Mouse (Mus musculus) c-Kit-positive CD71-positive TER-119-positive erythroid progenitor cells, embryonic 14.5 days (primary cell): ENCODE measurements around the gene Pgbd1.
"Not testable (repeated sequence)": the region's sequence is repeated elsewhere in the genome, so short reads cannot be mapped to it uniquely, and the experiment has no call there.

Source experiments
- DNase-seq: peaks from one replicate; pipeline ENCODE4 v3.0.0-alpha.2; 2013; ENCODE audit warnings: low spot score

Gene Pgbd1

GRCm38 (mm10) chr13:21440503-21441206, at the start of gene Pgbd1:
Pgbd1 (minus strand) TSS chr13:21441058.
- DNase-seq: peak; percentile 72

DNA sequence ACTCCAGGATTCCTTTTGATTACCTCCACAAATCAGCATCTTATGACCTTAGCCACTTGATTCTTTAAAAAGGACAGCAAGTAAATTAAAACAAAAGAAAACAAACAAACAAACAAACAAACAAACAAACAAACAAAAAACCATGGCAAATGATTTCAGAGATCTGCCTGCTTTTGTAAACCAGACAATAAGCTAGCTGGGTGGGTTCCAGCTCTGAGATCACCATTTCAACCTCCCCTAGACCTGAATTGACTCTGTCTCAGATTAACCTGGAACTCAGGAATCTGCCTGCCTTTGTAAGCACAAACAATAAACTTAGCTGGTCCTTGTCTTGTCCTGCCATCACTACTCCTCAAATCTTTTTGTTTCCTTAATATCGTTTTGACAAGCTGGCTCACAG, 46.0 kb upstream of the Pgbd1 start:
- DNase-seq: no peak

- not testable (repeated sequence) for DNase-seq
Observed at GRCm38 (mm10) chr13:21478759-21479670, 38.2 kb upstream of the Pgbd1 start, which contains the start of the genes Zkscan4 and Gm10065. Zkscan4 (plus strand) TSS chr13:21478907. Gm10065 (minus strand) TSS chr13:21479441.

GRCm38 (mm10) chr13:21472427-21472826, 31.6 kb upstream of the Pgbd1 start:
- peak; percentile 49 for DNase-seq

- DNase-seq: no peak
Observed at GRCm38 (mm10) chr13:21469097-21469496, 28.2 kb upstream of the Pgbd1 start.

- DNase-seq: peak; percentile 92
Observed at GRCm38 (mm10) chr13:21468061-21469019, 27.5 kb upstream of the Pgbd1 start, which contains the start of gene Nkapl. Nkapl (minus strand) TSS chr13:21468509.

GRCm38 (mm10) chr13:21467336-21467735, 26.5 kb upstream of the Pgbd1 start:
- DNase-seq: no peak

- DNase-seq: not testable (repeated sequence)
Observed at GRCm38 (mm10) chr13:21462516-21462915, 21.7 kb upstream of the Pgbd1 start.

DNA sequence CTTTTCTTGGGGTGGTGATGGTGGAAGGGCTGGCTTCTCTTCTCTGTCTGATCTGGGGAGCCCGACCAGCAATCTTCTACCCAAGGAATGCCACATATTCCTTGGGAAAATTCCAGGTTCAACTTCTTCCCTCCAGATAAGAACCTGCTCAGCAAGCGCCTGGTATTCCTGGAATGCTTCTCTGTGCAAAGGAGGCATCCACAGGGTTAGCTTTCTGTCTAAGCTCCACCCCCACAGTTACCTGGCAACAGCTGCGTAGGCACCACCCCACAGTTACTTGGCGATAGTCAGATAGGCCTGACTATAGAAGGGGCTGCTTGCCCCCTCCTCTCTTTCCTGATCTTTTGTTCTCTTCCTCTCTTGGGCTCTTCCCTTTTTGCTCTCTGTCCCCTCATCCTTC, 15.5 kb upstream of the Pgbd1 start:
- no peak for DNase-seq

- DNase-seq: no peak
Observed at GRCm38 (mm10) chr13:21454133-21454532, 13.3 kb upstream of the Pgbd1 start.

GRCm38 (mm10) chr13:21453449-21453848, 12.6 kb upstream of the Pgbd1 start, which contains the start of gene Zscan26:
Zscan26 (minus strand) TSS chr13:21453730.
- peak; percentile 71 for DNase-seq

- no peak for DNase-seq
Observed at GRCm38 (mm10) chr13:21453042-21453441, 12.2 kb upstream of the Pgbd1 start.

DNA sequence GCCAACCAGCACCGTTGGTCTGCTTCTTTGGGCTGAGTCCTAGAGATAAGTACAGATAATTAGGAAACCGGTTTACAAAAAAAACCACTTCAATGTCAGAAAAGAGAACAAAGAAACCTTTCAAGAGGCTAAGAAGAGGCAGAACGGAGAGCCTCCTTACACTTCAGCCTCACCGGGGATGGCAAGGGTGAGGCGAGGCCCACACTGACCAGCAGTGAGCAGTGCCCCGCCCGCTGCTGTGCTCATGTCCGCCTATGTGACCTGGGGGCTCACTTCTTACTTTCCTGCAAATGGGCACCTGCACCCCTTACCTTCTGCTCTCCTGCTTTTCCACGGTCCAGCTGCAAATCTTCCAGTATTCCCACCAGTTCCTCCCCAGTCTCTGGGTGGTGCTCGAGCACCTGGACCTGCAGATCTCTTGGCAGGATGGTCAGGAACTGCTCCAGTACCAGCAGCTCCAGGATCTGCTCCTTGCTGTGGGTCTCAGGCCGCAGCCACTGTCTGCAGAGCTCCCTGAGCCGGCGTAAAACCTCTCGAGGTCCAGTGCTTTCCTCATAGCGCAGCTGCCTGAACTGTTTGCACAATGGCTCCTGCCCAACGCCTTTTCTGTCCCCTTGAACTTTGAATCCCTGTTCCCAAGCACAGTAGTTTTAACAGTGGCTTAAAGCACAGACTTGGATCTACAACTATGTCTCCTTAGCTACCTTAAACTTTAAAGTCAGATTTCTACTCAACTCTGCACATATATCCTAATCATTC, 7.2 kb upstream of the Pgbd1 start:
- DNase-seq: no peak

GRCm38 (mm10) chr13:21446796-21447195, 5.9 kb upstream of the Pgbd1 start:
- DNase-seq: no peak

GRCm38 (mm10) chr13:21441207-21441572, 332 bp upstream of the Pgbd1 start:
- no peak for DNase-seq

DNA sequence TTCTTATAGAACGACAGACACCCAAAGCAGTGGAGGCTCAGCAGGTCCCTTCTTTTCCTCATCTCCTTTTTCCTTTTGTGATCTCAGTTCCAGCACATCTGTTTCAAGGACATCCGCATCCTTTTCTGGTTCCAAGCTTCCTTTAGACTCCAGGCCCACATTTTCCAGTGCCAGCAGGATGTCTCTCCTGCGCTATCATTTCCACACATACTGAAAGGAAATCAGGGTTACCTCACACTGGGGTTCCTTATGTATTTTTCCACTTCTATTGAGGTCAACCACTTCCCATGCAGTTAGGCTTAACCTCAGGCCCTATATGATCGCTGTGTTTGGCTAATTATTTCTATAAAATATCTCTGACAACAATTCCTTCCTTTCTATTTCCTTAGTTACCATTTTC, 5.4 kb downstream of the Pgbd1 start:
- no peak for DNase-seq

DNA sequence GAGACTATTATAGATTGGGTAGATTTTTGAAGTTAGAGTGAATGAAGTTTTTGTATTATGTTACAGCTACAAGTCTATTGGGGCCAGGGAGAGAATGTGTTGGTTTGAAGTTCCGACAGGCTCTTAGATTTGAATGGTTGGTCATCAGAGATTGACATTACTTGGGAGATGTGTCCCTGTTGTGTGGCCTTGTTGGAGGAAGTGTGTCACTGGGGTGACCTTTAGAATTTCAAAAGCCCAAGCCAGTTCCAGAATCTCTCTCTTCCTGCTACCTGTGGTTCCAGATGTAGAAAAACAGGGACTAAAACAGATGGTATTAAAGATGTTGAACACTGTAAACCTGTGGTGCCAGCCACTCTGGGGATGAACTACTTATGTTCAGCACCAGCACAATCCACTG, 13.2 kb downstream of the Pgbd1 start:
- no peak for DNase-seq

- no peak for DNase-seq
Observed at GRCm38 (mm10) chr13:21423301-21423700, 17.6 kb downstream of the Pgbd1 start.

- peak; percentile 78 for DNase-seq
Observed at GRCm38 (mm10) chr13:21418865-21419264, 22.0 kb downstream of the Pgbd1 start.

- DNase-seq: no peak
Observed at GRCm38 (mm10) chr13:21417298-21418010, 23.4 kb downstream of the Pgbd1 start.
